Mouse (Mus musculus) liver, adult 2 months (tissue): Measurements from ENCODE around the gene Slfn2. TPM values are rescaled to one million over a fixed set of nuclear protein-coding genes. Genes with fewer than 3 reads are reported as not detected.
"Not testable (repeated sequence)": the region's sequence is repeated elsewhere in the genome, so short reads cannot be mapped to it uniquely, and the experiment has no call there.

Source experiments
- DNase-seq: peaks from one replicate; pipeline ENCODE4 v3.0.0-alpha.2; 2011; ENCODE audit warnings: low read depth, low spot score; ENCODE audit errors: extremely low read depth
- H3K27ac ChIP-seq: fragments of 200-500 bp; replicated peaks from 2 replicates; pipeline ENCODE4 v1.5.1; 2012; ENCODE audit warnings: low read depth, mild to moderate bottlenecking, control low read depth, inconsistent platforms, low read length; ENCODE audit not compliant: insufficient read depth
- H3K27me3 ChIP-seq: fragments of 200-500 bp; 2 replicates; pipeline ENCODE4 v1.6.1; 2012; ENCODE audit warnings: mild to moderate bottlenecking, moderate library complexity, low read length, inconsistent platforms; ENCODE audit not compliant: control insufficient read depth, insufficient read depth
- H3K36me3 ChIP-seq: fragments of 200-500 bp; 2 replicates; pipeline ENCODE4 v1.6.1; 2012; ENCODE audit warnings: low read length, inconsistent platforms; ENCODE audit not compliant: control insufficient read depth, insufficient read depth
- H3K4me1 ChIP-seq: fragments of 200-500 bp; 2 replicates; pipeline ENCODE4 v1.6.1; 2011; ENCODE audit warnings: low read length; ENCODE audit not compliant: control insufficient read depth, insufficient read depth
- H3K4me3 ChIP-seq: fragments of 200-500 bp; 2 replicates; pipeline ENCODE4 v1.5.1; 2011; ENCODE audit warnings: low read depth, mild to moderate bottlenecking, control low read depth, low read length, moderate library complexity; ENCODE audit not compliant: insufficient read depth
- H3K79me2 ChIP-seq: fragments of 200-500 bp; 2 replicates; pipeline ENCODE4 v1.6.1; 2012; ENCODE audit warnings: inconsistent platforms, mild to moderate bottlenecking, low read length, moderate library complexity; ENCODE audit not compliant: control insufficient read depth, insufficient read depth
- H3K9ac ChIP-seq: fragments of 200-500 bp; 2 replicates; pipeline ENCODE4 v1.6.1; 2012; ENCODE audit warnings: low read depth, mild to moderate bottlenecking, control low read depth, inconsistent platforms, low read length
- CTCF ChIP-seq: fragments of 200-500 bp; IDR thresholded peaks from 2 replicates; pipeline ENCODE4 v1.5.1; 2011; ENCODE audit warnings: low read depth, low read length, control low read depth
- POLR2A ChIP-seq: fragments of 200-500 bp; IDR thresholded peaks from 2 replicates; pipeline ENCODE4 v1.6.1; 2011; ENCODE audit warnings: low read length, control low read depth; ENCODE audit not compliant: insufficient read depth; ENCODE audit errors: extremely low read depth
- WGBS: fragments of 180-500 bp; shearing (Covaris S2); methylation state at CpG from one replicate; pipeline ENCODE4 v1.1.7; 2018; 5-methylcytosine and 5-hydroxymethylcytosine counted together
- polyA plus RNA-seq: library from polyadenylated mRNA; depleted of rRNA; stranded (reverse); fragments of >200 nt; gene quantifications from 2 replicates; pipeline ENCODE4 v1.2.3, GENCODE M21; 2012; rRNA removed
- total RNA-seq: library from RNA; depleted of rRNA; stranded (reverse); fragments of >200 nt; gene quantifications from 2 replicates; pipeline ENCODE4 v1.2.3, GENCODE M21; 2014; rRNA removed

The Slfn2 gene
- total RNA-seq (5.6 and 8.7 TPM in 2 replicates), polyA plus RNA-seq (0.95 and 1.5 TPM in 2 replicates)

- H3K27ac ChIP-seq = peak within 1 kb of the TSS; percentile 49
Observed at GRCm38 (mm10) chr11:83064946-83065345, at the start of gene Slfn2. Gene Slfn2 (plus strand): TSS chr11:83065112.

GRCm38 (mm10) chr11:83016093-83016492 lies 48.8 kb upstream of the Slfn2 start:
- Histone ChIP-seq H3K4me1 (no peaks in the 10 kb centered on the region), H3K79me2 (no peaks in the 10 kb centered on the region), H3K27me3 (no peaks in the 10 kb centered on the region), H3K27ac (no peak overlapping the region), H3K36me3 (no peaks in the 10 kb centered on the region), H3K9ac (no peak overlapping the region), H3K4me3 (no peak overlapping the region)
- no peak for TF ChIP-seq POLR2A
- no peak for TF ChIP-seq CTCF
- DNase-seq = no peak

More at GRCm38 (mm10) chr11:83064946-83065345, at the start of gene Slfn2:
- no peaks in the 10 kb centered on the region; the same call in 1 of the 2 replicates for H3K79me2 ChIP-seq
- peak within 1 kb of the TSS; percentile 64 for H3K9ac ChIP-seq
- 69% methylated on average over 2 of the region's 2 CpGs for WGBS
- peak within 1 kb of the TSS; percentile 57 for H3K4me3 ChIP-seq
- TF ChIP-seq POLR2A (no peak), CTCF (no peak)
- H3K27me3 ChIP-seq = no peaks in the 10 kb centered on the region
- no peaks in the 10 kb centered on the region for H3K4me1 ChIP-seq
- H3K36me3 ChIP-seq = no peaks in the 10 kb centered on the region
- DNase-seq = peak; percentile 40

- DNase-seq = peak; percentile 5
- WGBS = 69% methylated on average over 18 of the region's 18 CpGs
- peak overlapping the region; percentile 58 for H3K4me3 ChIP-seq
- not testable (repeated sequence) for H3K36me3 ChIP-seq, H3K27me3 ChIP-seq, H3K79me2 ChIP-seq, H3K4me1 ChIP-seq
- H3K27ac ChIP-seq = peak overlapping the region; percentile 74
- H3K9ac ChIP-seq = peak overlapping the region; percentile 75
Observed at GRCm38 (mm10) chr11:83019561-83020519, 45.1 kb upstream of the Slfn2 start.

- H3K9ac ChIP-seq = peak within 1 kb of the TSS; percentile 75
- WGBS = 56% methylated on average over 5 of the region's 5 CpGs
- H3K79me2 ChIP-seq = no peaks in the 10 kb centered on the region
- no peaks in the 10 kb centered on the region for H3K36me3 ChIP-seq
- peak within 1 kb of the TSS; percentile 58 for H3K4me3 ChIP-seq
- H3K27ac ChIP-seq = peak within 1 kb of the TSS; percentile 74
- DNase-seq = peak; percentile 36
- no peak for TF ChIP-seq CTCF
- no peak for TF ChIP-seq POLR2A
- H3K27me3 ChIP-seq = no peaks in the 10 kb centered on the region
- H3K4me1 ChIP-seq = no peaks in the 10 kb centered on the region
Observed at GRCm38 (mm10) chr11:83020621-83021020, 44.3 kb upstream of the Slfn2 start, which contains the start of gene Slfn8. Gene Slfn8 (minus strand): TSS chr11:83020810.

- 76% methylated on average over 3 of the region's 3 CpGs for WGBS
- not testable (repeated sequence) for DNase-seq, H3K4me1 ChIP-seq, H3K79me2 ChIP-seq, H3K9ac ChIP-seq, H3K27ac ChIP-seq, H3K4me3 ChIP-seq, H3K36me3 ChIP-seq, H3K27me3 ChIP-seq
Observed at GRCm38 (mm10) chr11:83038686-83039085, 26.2 kb upstream of the Slfn2 start.

- H3K9ac ChIP-seq = no peak overlapping the region
- 67% methylated on average over 1 of the region's 1 CpGs for WGBS
- H3K4me3 ChIP-seq = no peak overlapping the region
- no peaks in the 10 kb centered on the region for H3K79me2 ChIP-seq
- no peaks in the 10 kb centered on the region for H3K4me1 ChIP-seq
- H3K36me3 ChIP-seq = no peaks in the 10 kb centered on the region
- no peak for TF ChIP-seq POLR2A
- TF ChIP-seq CTCF = no peak
- DNase-seq = no peak
- H3K27me3 ChIP-seq = no peaks in the 10 kb centered on the region
- H3K27ac ChIP-seq = no peak overlapping the region
Observed at GRCm38 (mm10) chr11:83039156-83039555, 25.8 kb upstream of the Slfn2 start.
